ENCODE assay signal across 22 mouse cellular contexts in genomic region chr4:82553658-82554057, GRCm38 (mm10).
A peak's percentile ranks its signal among the peaks of the same experiment; 100 is the strongest.
DNase-seq lines count a peak whose midpoint lies in the region; TF ChIP-seq lines count a peak whose summit lies in the region.
"Had no signal": no experiment of that assay in that cellular context is flagged by ENCODE, and none has a peak within 500 bp of the region (broad histone marks: within the 10 kb centered on the region; RNA-seq: fewer than 3 reads in every experiment).

No protein-coding gene starts in this region.

- H3K79me3 ChIP-seq in C2C12 (ENCODE audit: low read depth): no peaks in the 10 kb centered on the region

- no peak for TF ChIP-seq POLR2A in myocyte (IDR thresholded peaks at IDR 0.05; ENCODE audit: insufficient read length, low read depth)

- H3K36me3 ChIP-seq in C2C12 (ENCODE audit: control insufficient read depth, insufficient read depth) (no peaks in the 10 kb centered on the region), myocyte (ENCODE audit: control insufficient read depth, insufficient read depth) (no peaks in the 10 kb centered on the region)
- H3K36me3 ChIP-seq: embryonic facial prominence, embryonic 13.5 days; embryonic facial prominence, embryonic 15.5 days; forebrain, embryonic 10.5 days; forebrain, embryonic 12.5 days; G1E had no signal

- TF ChIP-seq CTCF in C2C12 (IDR thresholded peaks at IDR 0.05; ENCODE audit: control insufficient read depth, insufficient read depth, insufficient read length): no peak

- no peak overlapping the region for H3K4me3 ChIP-seq in C2C12 (ENCODE audit: insufficient read depth, poor library complexity, severe bottlenecking)
- no peak overlapping the region for H3K4me3 ChIP-seq in myocyte
- H3K4me3 ChIP-seq: embryonic facial prominence, embryonic 13.5 days; embryonic facial prominence, embryonic 15.5 days; erythroblast, embryonic 14.5 days; forebrain, embryonic 10.5 days; forebrain, embryonic 12.5 days had no signal

- H3K27me3 ChIP-seq in C2C12 (ENCODE audit: control insufficient read depth, insufficient read depth, insufficient read length) (no peaks in the 10 kb centered on the region), myocyte (ENCODE audit: control insufficient read depth, insufficient read depth, insufficient read length) (no peaks in the 10 kb centered on the region)
- H3K27me3 ChIP-seq: CH12.LX; embryonic facial prominence, embryonic 13.5 days; embryonic facial prominence, embryonic 15.5 days; forebrain, embryonic 12.5 days had no signal

- H3K79me2 ChIP-seq in C2C12 (ENCODE audit: control insufficient read depth, insufficient read depth) (no peaks in the 10 kb centered on the region), myocyte (ENCODE audit: control insufficient read depth, insufficient read depth) (no peaks in the 10 kb centered on the region)

- peak; percentile 67 for DNase-seq in 3T3-L1 (ENCODE audit: low read depth, low spot score)
- DNase-seq in urinary bladder, postnatal 14 days (ENCODE audit: low spot score): no peak
- no peak for DNase-seq in B cell, adult 2 months
- DNase-seq: adrenal gland, adult 2 months; adrenal gland, postnatal 10 days; adrenal gland, postnatal 25 days; cerebellum, adult 11 months; cerebellum, adult 18-20 months; cerebellum, adult 8-10 months; cerebellum, adult 9-11 months; cerebellum, postnatal 14 days; cerebellum, postnatal 36 days; embryo, embryonic 11 days had no signal

- H3ac ChIP-seq in C2C12 (ENCODE audit: control insufficient read depth, insufficient read length, low read depth) (no peak overlapping the region), myocyte (ENCODE audit: control insufficient read depth, insufficient read length) (no peak overlapping the region)

- peak overlapping the region; percentile 7 for H3K4me2 ChIP-seq in myocyte (ENCODE audit: low read depth)
- H3K4me2 ChIP-seq: embryonic facial prominence, embryonic 13.5 days; embryonic facial prominence, embryonic 15.5 days; forebrain, embryonic 12.5 days had no signal

TF ChIP-seq in C2C12, 6 proteins besides CTCF, POLR2A, EP300 and RAD21:
- peak; percentile 96 for TF ChIP-seq MYOD1 (IDR thresholded peaks at IDR 0.05; ENCODE audit: control insufficient read depth, insufficient read length, low read depth)
- no peak for TF ChIP-seq CEBPB (IDR thresholded peaks at IDR 0.05; ENCODE audit: low read depth)

TF ChIP-seq in myocyte, 11 proteins besides CTCF, POLR2A, EP300 and RAD21:
- TF ChIP-seq REST (IDR thresholded peaks at IDR 0.05; ENCODE audit: insufficient read depth, insufficient read length) (no peak), USF1 (IDR thresholded peaks at IDR 0.05; ENCODE audit: low read depth) (no peak), MAX (IDR thresholded peaks at IDR 0.05; ENCODE audit: low read depth) (no peak), POLR2AphosphoS2 (IDR thresholded peaks at IDR 0.05; ENCODE audit: insufficient read length, low read depth) (no peak), TCF3 (IDR thresholded peaks at IDR 0.05; ENCODE audit: insufficient read length, low read depth) (peak; percentile 32), MYOG (IDR thresholded peaks at IDR 0.05; ENCODE audit: control insufficient read depth in 1 of 3, insufficient read depth in 1 of 3, insufficient read length in 2 of 3, low read depth in 2 of 3) (peak in 2 of 3 experiments; percentile 20 to 43), TCF12 (IDR thresholded peaks at IDR 0.05; ENCODE audit: insufficient read depth, poor library complexity, severe bottlenecking) (peak; percentile 80), E2F4 (IDR thresholded peaks at IDR 0.05; ENCODE audit: insufficient read depth) (no peak), SRF (IDR thresholded peaks at IDR 0.05; ENCODE audit: control insufficient read depth, insufficient read length, low read depth) (no peak), MYOD1 (IDR thresholded peaks at IDR 0.05; ENCODE audit: control insufficient read depth in 1 of 3, insufficient read length in 2 of 3, low read depth in 2 of 3) (peak; percentile 89 to 91 (median 90)), CEBPB (IDR thresholded peaks at IDR 0.05; ENCODE audit: insufficient read depth, poor library complexity, severe bottlenecking) (0 out of 2 replicates have a peak, but pooled peaks have one; percentile 9)
